24 mouse cellular contexts compared by ENCODE assay signal in genomic region chrX:18563676-18564075, GRCm38 (mm10).
"Had no signal": no experiment of that assay in that cellular context is flagged by ENCODE, and none has a peak within 500 bp of the region (broad histone marks: within the 10 kb centered on the region; RNA-seq: fewer than 3 reads in every experiment).

No protein-coding gene starts in this region.

- DNase-seq: kidney, adult 2 months; kidney, postnatal 25 days; layer of hippocampus, adult 9-11 months; layer of hippocampus, postnatal 36 days; liver, postnatal 0 days; lung, embryonic 14.5 days; retina, postnatal 1 day; thymus, postnatal 25 days had no signal

- H3K36me3 ChIP-seq: limb, embryonic 12.5 days; limb, embryonic 15.5 days; midbrain, embryonic 10.5 days; midbrain, embryonic 13.5 days; neural tube, embryonic 13.5 days had no signal

- H3K27ac ChIP-seq: kidney, postnatal 0 days; layer of hippocampus, adult 2 months; limb, embryonic 12.5 days; limb, embryonic 15.5 days; liver, embryonic 14.5 days; macrophage; midbrain, embryonic 10.5 days; midbrain, embryonic 13.5 days; neural tube, embryonic 13.5 days; stomach, postnatal 0 days had no signal

- H3K9ac ChIP-seq: limb, embryonic 12.5 days; limb, embryonic 15.5 days; liver, embryonic 14.5 days; liver, postnatal 0 days; lung, embryonic 14.5 days; midbrain, embryonic 13.5 days; neural tube, embryonic 13.5 days had no signal

- H3K9me3 ChIP-seq: limb, embryonic 12.5 days; limb, embryonic 15.5 days; midbrain, embryonic 13.5 days; neural tube, embryonic 13.5 days had no signal

- H3K4me2 ChIP-seq: limb, embryonic 12.5 days; limb, embryonic 15.5 days; liver, embryonic 11.5 days; lung, embryonic 14.5 days; midbrain, embryonic 13.5 days; neural tube, embryonic 13.5 days had no signal

- ATAC-seq: intestine, postnatal 0 days; liver, postnatal 0 days; lung, postnatal 0 days; midbrain, embryonic 13.5 days; midbrain, embryonic 16.5 days had no signal

- H3K4me3 ChIP-seq: layer of hippocampus, adult 2 months; limb, embryonic 12.5 days; limb, embryonic 15.5 days; megakaryocyte, embryonic 14.5 days; midbrain, embryonic 10.5 days; midbrain, embryonic 13.5 days; myocyte; neural tube, embryonic 13.5 days had no signal

- H3K27me3 ChIP-seq: limb, embryonic 12.5 days; limb, embryonic 15.5 days; megakaryocyte, embryonic 14.5 days; midbrain, embryonic 13.5 days; neural tube, embryonic 13.5 days had no signal

- H3K4me1 ChIP-seq: limb, embryonic 12.5 days; limb, embryonic 15.5 days; megakaryocyte, embryonic 14.5 days; midbrain, embryonic 10.5 days; midbrain, embryonic 13.5 days; neural tube, embryonic 13.5 days had no signal
